Mouse (Mus musculus): ENCODE data around the gene Chrng. TPM values are rescaled to one million over a fixed set of nuclear protein-coding genes. Genes with fewer than 3 reads are reported as not detected.
A peak's percentile ranks its signal among the peaks of the same experiment; 100 is the strongest.

The Chrng gene
- polyA plus RNA-seq, 1 experiment from 2014 or later = 44.8 TPM

- H3K9ac ChIP-seq (ENCODE audit: low read depth, low read length) = no peak overlapping the region
- no peak overlapping the region for H3K27ac ChIP-seq (replicated peaks; ENCODE audit: low read depth, low read length)
- ATAC-seq (ENCODE audit: low read depth) (no peak), DNase-seq (ENCODE audit: low spot score) (no peak)
- peaks cover 97% of the 10 kb centered on the region for H3K36me3 ChIP-seq (ENCODE audit: control insufficient read depth, insufficient read depth, low read length)
- no peaks in the 10 kb centered on the region for H3K27me3 ChIP-seq (replicated peaks; ENCODE audit: control insufficient read depth, insufficient read depth, low read length)
- no peaks in the 10 kb centered on the region for H3K4me1 ChIP-seq (ENCODE audit: control insufficient read depth, insufficient read depth, low read length)
- WGBS = 92% methylated on average over 1 of the region's 1 CpGs
- H3K9me3 ChIP-seq (ENCODE audit: control insufficient read depth, low read length) = no peaks in the 10 kb centered on the region
- H3K4me2 ChIP-seq (ENCODE audit: low read depth, low read length) = no peak overlapping the region
- no peak overlapping the region for H3K4me3 ChIP-seq (ENCODE audit: low read depth, low read length)
These were observed 22.1 kb downstream of the Chrng start for GRCm38 (mm10) chr1:87226409-87227159.

- no peaks in the 10 kb centered on the region for H3K27me3 ChIP-seq (replicated peaks; ENCODE audit: control insufficient read depth, insufficient read depth, low read length)
- no peaks in the 10 kb centered on the region for H3K4me1 ChIP-seq (ENCODE audit: control insufficient read depth, insufficient read depth, low read length)
- ATAC-seq (ENCODE audit: low read depth) (no peak), DNase-seq (ENCODE audit: low spot score) (no peak)
- no peaks in the 10 kb centered on the region for H3K9me3 ChIP-seq (ENCODE audit: control insufficient read depth, low read length)
- no peak overlapping the region for H3K27ac ChIP-seq (replicated peaks; ENCODE audit: low read depth, low read length)
- H3K9ac ChIP-seq (ENCODE audit: low read depth, low read length) = no peak overlapping the region
- H3K4me3 ChIP-seq (ENCODE audit: low read depth, low read length) = no peak overlapping the region
- no peak overlapping the region for H3K4me2 ChIP-seq (ENCODE audit: low read depth, low read length)
- peaks cover 97% of the 10 kb centered on the region for H3K36me3 ChIP-seq (ENCODE audit: control insufficient read depth, insufficient read depth, low read length)
- 92% methylated on average over 3 of the region's 3 CpGs for WGBS
These were observed 22.7 kb downstream of the Chrng start for GRCm38 (mm10) chr1:87227160-87227550.

GRCm38 (mm10) chr1:87230606-87231005, 26.1 kb downstream of the Chrng start:
- H3K9ac ChIP-seq (ENCODE audit: low read depth, low read length) = no peak overlapping the region
- H3K4me3 ChIP-seq (ENCODE audit: low read depth, low read length) = no peak overlapping the region
- no peak for ATAC-seq (ENCODE audit: low read depth)
- H3K4me1 ChIP-seq (ENCODE audit: control insufficient read depth, insufficient read depth, low read length) = no peaks in the 10 kb centered on the region
- 80% methylated on average over 5 of the region's 5 CpGs for WGBS
- peaks cover 88% of the 10 kb centered on the region for H3K36me3 ChIP-seq (ENCODE audit: control insufficient read depth, insufficient read depth, low read length)
- no peaks in the 10 kb centered on the region for H3K9me3 ChIP-seq (ENCODE audit: control insufficient read depth, low read length)
- no peak overlapping the region for H3K4me2 ChIP-seq (ENCODE audit: low read depth, low read length)
- no peak overlapping the region for H3K27ac ChIP-seq (replicated peaks; ENCODE audit: low read depth, low read length)
- H3K27me3 ChIP-seq (replicated peaks; ENCODE audit: control insufficient read depth, insufficient read depth, low read length) = no peaks in the 10 kb centered on the region
- DNase-seq (ENCODE audit: low spot score) = no peak

- 81% methylated on average over 7 of the region's 7 CpGs for WGBS
- H3K9me3 ChIP-seq (ENCODE audit: control insufficient read depth, low read length) = no peaks in the 10 kb centered on the region
- H3K27me3 ChIP-seq (replicated peaks; ENCODE audit: control insufficient read depth, insufficient read depth, low read length) = no peaks in the 10 kb centered on the region
- H3K4me2 ChIP-seq (ENCODE audit: low read depth, low read length) = no peak overlapping the region
- no peaks in the 10 kb centered on the region for H3K4me1 ChIP-seq (ENCODE audit: control insufficient read depth, insufficient read depth, low read length)
- peaks cover 83% of the 10 kb centered on the region for H3K36me3 ChIP-seq (ENCODE audit: control insufficient read depth, insufficient read depth, low read length)
- ATAC-seq (ENCODE audit: low read depth) = no peak
- no peak overlapping the region for H3K27ac ChIP-seq (replicated peaks; ENCODE audit: low read depth, low read length)
- no peak for DNase-seq (ENCODE audit: low spot score)
- no peak overlapping the region for H3K9ac ChIP-seq (ENCODE audit: low read depth, low read length)
- no peak overlapping the region for H3K4me3 ChIP-seq (ENCODE audit: low read depth, low read length)
These were observed 27.7 kb downstream of the Chrng start for GRCm38 (mm10) chr1:87232197-87232596.

GRCm38 (mm10) chr1:87239056-87239455, 34.6 kb downstream of the Chrng start:
- Histone ChIP-seq H3K4me3 (ENCODE audit: low read depth, low read length) (no peak overlapping the region), H3K27me3 (replicated peaks; ENCODE audit: control insufficient read depth, insufficient read depth, low read length) (no peaks in the 10 kb centered on the region), H3K9ac (ENCODE audit: low read depth, low read length) (no peak overlapping the region), H3K4me1 (ENCODE audit: control insufficient read depth, insufficient read depth, low read length) (no peaks in the 10 kb centered on the region), H3K36me3 (ENCODE audit: control insufficient read depth, insufficient read depth, low read length) (peaks cover 45% of the 10 kb centered on the region), H3K4me2 (ENCODE audit: low read depth, low read length) (no peak overlapping the region), H3K9me3 (ENCODE audit: control insufficient read depth, low read length) (no peaks in the 10 kb centered on the region), H3K27ac (replicated peaks; ENCODE audit: low read depth, low read length) (no peak overlapping the region)
- no peak for DNase-seq (ENCODE audit: low spot score)
- WGBS = 75% methylated on average over 8 of the region's 8 CpGs
- no peak for ATAC-seq (ENCODE audit: low read depth)

- no peak overlapping the region for H3K4me3 ChIP-seq (ENCODE audit: low read depth, low read length)
- no peaks in the 10 kb centered on the region for H3K4me1 ChIP-seq (ENCODE audit: control insufficient read depth, insufficient read depth, low read length)
- ATAC-seq (ENCODE audit: low read depth) (no peak), DNase-seq (ENCODE audit: low spot score) (no peak)
- H3K36me3 ChIP-seq (ENCODE audit: control insufficient read depth, insufficient read depth, low read length) = peaks cover 20% of the 10 kb centered on the region; the same call in 1 of the 2 replicates
- 89% methylated on average over 8 of the region's 8 CpGs for WGBS
- no peaks in the 10 kb centered on the region for H3K9me3 ChIP-seq (ENCODE audit: control insufficient read depth, low read length)
- H3K4me2 ChIP-seq (ENCODE audit: low read depth, low read length) = no peak overlapping the region
- H3K27ac ChIP-seq (replicated peaks; ENCODE audit: low read depth, low read length) = no peak overlapping the region
- no peaks in the 10 kb centered on the region for H3K27me3 ChIP-seq (replicated peaks; ENCODE audit: control insufficient read depth, insufficient read depth, low read length)
- no peak overlapping the region for H3K9ac ChIP-seq (ENCODE audit: low read depth, low read length)
These were observed 38.6 kb downstream of the Chrng start for GRCm38 (mm10) chr1:87243021-87243420.

- no peak overlapping the region for H3K4me3 ChIP-seq (ENCODE audit: low read depth, low read length)
- 38% methylated on average over 1 of the region's 1 CpGs for WGBS
- H3K9me3 ChIP-seq (ENCODE audit: control insufficient read depth, low read length) = no peaks in the 10 kb centered on the region
- H3K27me3 ChIP-seq (replicated peaks; ENCODE audit: control insufficient read depth, insufficient read depth, low read length) = no peaks in the 10 kb centered on the region
- DNase-seq (ENCODE audit: low spot score) = no peak
- H3K9ac ChIP-seq (ENCODE audit: low read depth, low read length) = no peak overlapping the region
- H3K36me3 ChIP-seq (ENCODE audit: control insufficient read depth, insufficient read depth, low read length) = no peaks in the 10 kb centered on the region
- no peak for ATAC-seq (ENCODE audit: low read depth)
- no peak overlapping the region for H3K4me2 ChIP-seq (ENCODE audit: low read depth, low read length)
- no peaks in the 10 kb centered on the region for H3K4me1 ChIP-seq (ENCODE audit: control insufficient read depth, insufficient read depth, low read length)
- no peak overlapping the region for H3K27ac ChIP-seq (replicated peaks; ENCODE audit: low read depth, low read length)
These were observed 41.0 kb downstream of the Chrng start for GRCm38 (mm10) chr1:87245430-87245829.

GRCm38 (mm10) chr1:87245929-87246815, 41.7 kb downstream of the Chrng start:
- no peaks in the 10 kb centered on the region for H3K4me1 ChIP-seq (ENCODE audit: control insufficient read depth, insufficient read depth, low read length)
- H3K9ac ChIP-seq (ENCODE audit: low read depth, low read length) = no peak overlapping the region
- H3K9me3 ChIP-seq (ENCODE audit: control insufficient read depth, low read length) = no peaks in the 10 kb centered on the region
- H3K4me3 ChIP-seq (ENCODE audit: low read depth, low read length) = no peak overlapping the region
- no peaks in the 10 kb centered on the region for H3K27me3 ChIP-seq (replicated peaks; ENCODE audit: control insufficient read depth, insufficient read depth, low read length)
- H3K36me3 ChIP-seq (ENCODE audit: control insufficient read depth, insufficient read depth, low read length) = no peaks in the 10 kb centered on the region
- DNase-seq (ENCODE audit: low spot score) = peak; percentile 72
- 25% methylated on average over 20 of the region's 22 CpGs for WGBS
- H3K4me2 ChIP-seq (ENCODE audit: low read depth, low read length) = peak overlapping the region; percentile 41
- H3K27ac ChIP-seq (replicated peaks; ENCODE audit: low read depth, low read length) = no peak overlapping the region
- ATAC-seq (ENCODE audit: low read depth) = peak; percentile 91
